Mouse (Mus musculus): Measurements from ENCODE around the gene 2300002M23Rik. TPM values are rescaled to one million over a fixed set of nuclear protein-coding genes. Genes with fewer than 3 reads are reported as not detected.

The 2300002M23Rik gene
- polyA plus RNA-seq, 3 experiments from 2014 or later: not detected

- ATAC-seq: no peak
Observed at GRCm38 (mm10) chr17:35556812-35557211, 10.4 kb upstream of the 2300002M23Rik start.

- ATAC-seq: no peak
Observed at GRCm38 (mm10) chr17:35557351-35557750, 9.9 kb upstream of the 2300002M23Rik start.

- ATAC-seq: no peak
Observed at GRCm38 (mm10) chr17:35558216-35558615, 9.0 kb upstream of the 2300002M23Rik start.

GRCm38 (mm10) chr17:35567767-35568166 lies 517 bp downstream of the 2300002M23Rik start:
- no peak for ATAC-seq

GRCm38 (mm10) chr17:35569091-35569944 lies 2.1 kb downstream of the 2300002M23Rik start:
- ATAC-seq: no peak

DNA sequence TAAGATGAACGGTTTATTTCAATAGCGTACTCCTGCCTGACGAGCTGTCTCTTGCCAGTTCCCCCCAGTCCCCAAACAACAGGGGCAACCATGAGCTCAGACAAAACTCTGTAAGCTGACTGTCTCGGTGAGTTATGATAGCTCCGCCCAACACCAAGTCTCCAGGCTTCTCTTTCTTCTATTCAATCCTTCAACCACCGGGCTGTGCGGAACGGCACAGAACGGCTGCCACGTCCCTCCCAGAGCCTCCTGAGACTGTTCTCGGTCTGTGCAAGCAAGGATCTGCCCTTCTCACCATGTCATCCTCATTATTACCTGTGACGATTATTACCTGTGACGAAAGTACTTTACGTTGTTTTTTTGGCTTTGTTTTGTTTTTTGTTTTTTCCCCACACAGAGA lies 3.6 kb downstream of the 2300002M23Rik start:
- ATAC-seq: no peak

DNA sequence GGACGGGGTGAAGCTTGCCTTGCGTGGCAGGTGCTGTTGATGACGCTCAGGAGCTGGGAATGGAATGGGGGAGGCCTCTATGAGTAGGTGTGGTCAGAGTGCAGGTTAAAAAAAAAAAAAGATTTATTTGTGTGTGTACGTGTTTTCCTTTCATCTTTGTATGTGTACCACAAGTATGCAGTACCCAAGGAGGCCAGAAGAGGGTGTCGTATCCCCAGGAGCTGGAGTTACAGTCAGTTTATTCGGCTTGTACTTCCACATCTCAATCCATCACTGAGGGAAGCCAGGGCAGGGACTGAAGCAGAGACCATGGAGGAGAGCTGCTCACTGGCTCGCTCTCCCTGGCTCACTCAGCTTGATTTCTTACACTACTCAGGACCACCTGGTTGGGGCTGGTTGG lies 4.2 kb downstream of the 2300002M23Rik start:
- ATAC-seq: no peak

GRCm38 (mm10) chr17:35578211-35578610 lies 11.0 kb downstream of the 2300002M23Rik start:
- ATAC-seq: peak; percentile 41

- no peak for ATAC-seq
Observed at GRCm38 (mm10) chr17:35582900-35583299, 15.7 kb downstream of the 2300002M23Rik start.

- ATAC-seq: no peak
Observed at GRCm38 (mm10) chr17:35584330-35584937, 17.2 kb downstream of the 2300002M23Rik start.

DNA sequence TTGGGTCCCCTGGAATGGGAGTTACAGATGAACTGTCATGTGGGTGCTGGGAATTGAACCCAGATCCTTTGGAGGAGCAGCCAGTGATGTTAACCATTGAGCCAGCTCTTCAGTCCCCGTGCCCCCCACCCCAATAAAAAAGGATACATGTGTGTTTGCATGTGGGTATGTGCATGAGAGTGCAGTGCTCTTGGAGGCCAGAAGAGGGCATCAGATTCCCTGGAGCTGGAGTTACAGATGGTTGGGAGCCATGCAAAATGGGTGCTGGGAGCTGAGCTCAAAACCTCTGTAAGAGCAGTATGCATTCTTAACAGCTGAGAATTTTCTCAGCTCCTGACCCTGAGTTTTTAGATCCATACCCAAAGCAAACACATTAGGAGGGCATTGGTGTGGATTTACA lies 20.0 kb downstream of the 2300002M23Rik start:
- no peak for ATAC-seq

DNA sequence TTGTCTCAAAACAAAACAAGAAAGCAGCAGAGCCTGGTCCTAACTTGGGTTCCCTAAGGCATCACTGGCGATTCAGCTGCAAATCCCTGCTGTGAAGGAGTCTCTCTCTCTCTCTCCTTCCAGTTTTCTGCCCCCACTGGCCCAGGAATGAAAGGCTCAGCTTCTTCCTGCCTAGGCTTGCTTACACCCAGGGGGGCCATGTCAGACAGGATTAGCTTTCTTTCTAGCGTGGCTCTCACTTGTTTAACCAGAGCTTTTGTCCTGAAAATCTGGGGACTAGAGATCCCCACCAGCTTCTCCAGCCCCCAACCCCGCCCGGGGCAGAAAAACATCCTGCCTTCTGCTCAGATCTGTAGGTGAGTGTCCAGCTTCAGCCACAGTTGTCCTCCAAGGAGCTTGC lies 21.1 kb downstream of the 2300002M23Rik start:
- ATAC-seq: no peak

GRCm38 (mm10) chr17:35590410-35591218 lies 23.4 kb downstream of the 2300002M23Rik start:
- ATAC-seq: peak; percentile 43

DNA sequence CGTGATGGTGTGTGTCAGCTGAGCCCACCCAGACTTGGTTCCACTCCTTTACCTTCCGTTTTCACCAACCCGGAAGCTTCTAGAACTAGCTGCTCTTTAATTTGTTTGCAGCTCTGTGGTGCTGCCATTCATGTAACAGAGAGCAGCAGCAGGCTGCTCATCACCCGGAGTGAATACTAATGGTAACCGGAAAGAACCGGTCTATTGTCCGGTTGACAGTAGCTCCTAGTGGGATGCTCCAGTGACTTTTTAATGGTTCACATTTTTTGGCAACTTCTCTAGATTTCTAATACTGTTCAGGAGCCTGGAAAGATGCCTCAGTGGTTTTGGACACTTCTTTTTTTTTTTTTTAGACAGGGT lies 23.9 kb downstream of the 2300002M23Rik start:
- ATAC-seq: no peak

- no peak for ATAC-seq
Observed at GRCm38 (mm10) chr17:35591731-35592130, 24.5 kb downstream of the 2300002M23Rik start.

- ATAC-seq: no peak
Observed at GRCm38 (mm10) chr17:35592131-35592530, 24.9 kb downstream of the 2300002M23Rik start.

- no peak for ATAC-seq
Observed at GRCm38 (mm10) chr17:35593786-35594185, 26.5 kb downstream of the 2300002M23Rik start.

DNA sequence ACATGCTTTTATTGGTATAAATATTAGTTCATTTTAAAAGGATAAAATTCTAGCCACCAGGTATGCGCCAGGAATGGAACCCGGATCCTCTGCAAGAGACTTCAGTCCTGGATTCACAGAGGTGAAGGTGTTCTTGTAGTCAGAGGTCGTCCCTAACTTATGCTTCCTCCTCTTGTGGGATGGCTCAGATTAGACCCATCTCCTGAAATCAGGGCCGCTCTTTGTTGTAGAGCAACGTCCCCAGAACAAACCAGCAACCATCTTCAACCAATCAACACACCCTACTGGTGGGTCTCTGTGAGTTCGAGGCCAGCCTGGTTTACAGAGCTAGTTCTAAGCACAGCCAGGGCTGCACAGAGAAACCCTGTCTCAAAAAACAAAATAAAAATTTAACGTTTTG lies 27.2 kb downstream of the 2300002M23Rik start:
- no peak for ATAC-seq

DNA sequence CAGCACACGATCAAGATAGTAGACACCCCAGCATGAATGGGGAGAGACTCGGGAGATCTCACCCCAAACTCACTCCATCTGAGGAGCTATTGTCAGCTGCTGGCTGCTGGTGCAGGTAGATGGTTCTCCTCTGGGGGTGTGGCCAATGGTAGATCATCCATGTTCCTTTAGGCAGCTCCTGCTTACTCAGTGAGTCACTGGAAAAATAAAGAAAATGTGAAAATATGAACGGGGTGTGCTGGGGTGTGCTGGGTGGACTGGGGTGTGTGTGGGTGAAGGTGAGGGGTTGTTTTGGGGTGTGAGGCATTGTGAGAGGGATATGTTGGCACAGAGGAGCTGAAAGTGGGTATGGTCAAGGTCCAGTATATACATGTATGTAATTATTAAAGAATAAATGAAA lies 30.1 kb downstream of the 2300002M23Rik start:
- ATAC-seq: no peak

GRCm38 (mm10) chr17:35601249-35601648 lies 34.0 kb downstream of the 2300002M23Rik start, which contains the start of gene Sfta2:
Gene Sfta2 (plus strand): TSS chr17:35601549.
- no peak for ATAC-seq

DNA sequence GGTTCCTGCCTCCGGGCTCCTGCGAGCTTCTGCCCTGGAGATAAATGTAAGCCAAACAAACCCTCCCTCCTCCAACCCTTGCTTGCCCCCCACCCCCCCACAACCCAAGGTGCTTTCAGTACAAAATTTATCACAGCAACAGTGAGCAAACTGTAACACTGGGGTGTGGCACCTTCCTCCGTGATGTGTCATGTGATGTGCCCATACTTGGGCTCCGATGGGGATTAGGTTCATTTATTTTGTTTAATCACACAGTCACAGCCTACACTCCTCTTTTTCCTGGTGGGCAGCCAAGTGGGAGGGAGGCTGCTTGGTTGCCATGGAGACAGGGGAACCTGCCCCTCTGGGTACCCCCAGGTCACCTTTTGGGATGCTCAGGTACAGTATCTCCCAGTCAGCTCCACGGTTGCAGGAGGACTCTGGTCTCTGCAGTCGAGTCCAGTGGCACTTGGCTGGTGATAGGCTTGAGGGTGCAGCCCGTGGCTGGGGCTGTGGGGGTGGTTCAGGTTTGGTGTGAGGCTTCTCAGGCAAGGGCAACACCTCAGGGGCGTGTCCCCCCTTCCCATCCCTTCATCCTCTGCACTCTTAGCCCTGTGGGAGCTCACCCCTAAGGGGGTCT lies 34.6 kb downstream of the 2300002M23Rik start:
- ATAC-seq: no peak

DNA sequence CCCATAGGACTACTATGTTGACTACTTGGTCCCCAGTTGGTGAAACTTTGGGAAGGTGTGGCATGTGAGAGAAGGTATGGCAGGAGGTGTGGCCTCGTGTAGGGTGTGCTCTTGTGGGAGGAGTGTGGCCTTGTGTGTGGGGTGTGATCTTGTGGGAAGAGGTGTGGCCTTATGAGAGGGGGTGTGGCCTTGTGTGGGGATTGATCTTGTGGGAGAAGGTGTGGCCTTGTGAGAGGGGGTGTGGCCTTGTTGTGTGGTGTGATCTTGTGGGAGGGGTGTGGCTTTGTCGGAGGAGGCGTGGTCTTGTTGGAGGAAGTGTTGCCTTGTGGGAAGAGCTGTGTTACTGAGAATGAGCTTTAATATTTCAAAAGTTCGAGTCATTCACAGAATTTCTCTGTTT lies 49.9 kb downstream of the 2300002M23Rik start:
- ATAC-seq: no peak

Measured in inflammation-experienced regulatory T-cells, adult 6 months (primary cell).